Mouse (Mus musculus) stomach, embryonic 16.5 days (tissue): Measurements from ENCODE around the gene Spock2. TPM values are rescaled to one million over a fixed set of nuclear protein-coding genes. Genes with fewer than 3 reads are reported as not detected.

Source experiments
- ATAC-seq: fragments of 200-750 bp; cut with Nextera tagmentation; 2 replicates; pipeline ENCODE4 v1.8.0; 2017; ENCODE audit warnings: moderate number of reproducible peaks, moderate TSS enrichment; ENCODE audit not compliant: insufficient read depth, low FRiP score
- H3K27ac ChIP-seq: fragments of 300-500 bp; sonication (generic); 2 replicates; pipeline ENCODE4 v1.5.1; 2014; ENCODE audit warnings: low read length
- H3K27me3 ChIP-seq: fragments of 300-500 bp; sonication (generic); 2 replicates; pipeline ENCODE4 v1.6.1; 2014; ENCODE audit warnings: low read length, control low read depth, mixed read lengths; ENCODE audit not compliant: control insufficient read depth, insufficient read depth
- H3K36me3 ChIP-seq: fragments of 300-500 bp; sonication (generic); 2 replicates; pipeline ENCODE4 v1.6.1; 2014; ENCODE audit warnings: low read length; ENCODE audit not compliant: control insufficient read depth, insufficient read depth
- H3K4me1 ChIP-seq: fragments of 300-500 bp; sonication (generic); 2 replicates; pipeline ENCODE4 v1.6.1; 2014; ENCODE audit warnings: low read length, control low read depth, mixed read lengths; ENCODE audit not compliant: control insufficient read depth, insufficient read depth
- H3K4me2 ChIP-seq: fragments of 300-500 bp; sonication (generic); 2 replicates; pipeline ENCODE4 v1.6.1; 2014; ENCODE audit warnings: low read depth, low read length, mixed read lengths
- H3K4me3 ChIP-seq: fragments of 300-500 bp; sonication (generic); replicated peaks from 2 replicates; pipeline ENCODE4 v1.5.1; 2014; ENCODE audit warnings: mild to moderate bottlenecking, low read length
- H3K9ac ChIP-seq: fragments of 300-500 bp; sonication (generic); 2 replicates; pipeline ENCODE4 v1.6.1; 2014; ENCODE audit warnings: low read length
- H3K9me3 ChIP-seq: fragments of 300-500 bp; sonication (generic); replicated peaks from 2 replicates; pipeline ENCODE4 v1.6.1; 2016; ENCODE audit warnings: low read length, control low read depth; ENCODE audit not compliant: control insufficient read depth
- WGBS: fragments of 180-500 bp; shearing (Covaris S2); extraction: QIAGEN DNeasy Blood & Tissue Kit; methylation state at CpG from one replicate; pipeline ENCODE4 v1.1.7; 2014; 5-methylcytosine and 5-hydroxymethylcytosine counted together
- polyA plus RNA-seq: library from polyadenylated mRNA; unstranded; fragments of >200 nt; fragmentation: Nextera tagmentation; extraction: Ambion mirVana; gene quantifications from 2 replicates; pipeline ENCODE4 v1.2.1, GENCODE M21; 2015

Spock2 gene
- polyA plus RNA-seq, 1 experiment from 2014 or later, result 6.3 TPM

DNA sequence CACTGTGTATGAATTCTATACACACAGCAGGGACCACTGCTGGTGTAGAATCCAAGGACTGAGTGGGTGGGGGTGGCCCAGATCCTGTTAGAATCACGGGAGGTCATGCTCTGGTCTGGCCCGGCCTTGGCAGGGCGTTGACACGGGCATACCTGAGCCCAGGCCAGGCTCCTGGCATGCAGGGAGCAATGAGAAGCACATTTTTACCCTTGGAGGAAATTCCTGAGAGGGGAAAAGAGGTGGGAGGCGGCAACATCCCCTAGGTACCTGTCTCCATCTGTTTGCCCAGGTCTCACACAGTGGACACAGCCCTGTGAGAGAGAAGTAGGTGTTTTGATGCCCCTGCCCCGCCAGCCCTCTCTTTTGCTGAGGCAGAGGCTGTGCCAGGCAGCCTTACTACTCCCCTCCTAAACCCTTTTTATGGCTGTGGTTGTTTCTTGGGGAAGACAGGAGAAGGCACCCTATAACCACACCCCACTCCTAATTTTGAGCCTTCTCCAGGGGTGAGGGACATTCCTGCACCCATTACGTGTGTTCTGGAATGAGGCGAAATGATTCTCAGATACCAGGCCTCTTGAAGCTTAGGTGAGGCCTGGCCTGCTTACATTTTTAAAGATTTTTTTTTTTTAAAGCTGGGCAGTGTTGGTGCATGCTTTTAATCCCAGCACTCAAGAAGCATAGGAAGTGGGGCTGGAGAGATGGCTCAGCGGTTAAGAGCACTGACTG lies 8.1 kb downstream of the Spock2 start:
- 84% methylated on average over 9 of the region's 9 CpGs for WGBS
- Histone ChIP-seq H3K9ac (no peak overlapping the region), H3K4me3 (no peak overlapping the region), H3K27ac (no peak overlapping the region), H3K9me3 (no peaks in the 10 kb centered on the region), H3K27me3 (no peaks in the 10 kb centered on the region), H3K4me1 (peaks cover 8% of the 10 kb centered on the region), H3K4me2 (no peak overlapping the region), H3K36me3 (no peaks in the 10 kb centered on the region)
- ATAC-seq, result no peak

DNA sequence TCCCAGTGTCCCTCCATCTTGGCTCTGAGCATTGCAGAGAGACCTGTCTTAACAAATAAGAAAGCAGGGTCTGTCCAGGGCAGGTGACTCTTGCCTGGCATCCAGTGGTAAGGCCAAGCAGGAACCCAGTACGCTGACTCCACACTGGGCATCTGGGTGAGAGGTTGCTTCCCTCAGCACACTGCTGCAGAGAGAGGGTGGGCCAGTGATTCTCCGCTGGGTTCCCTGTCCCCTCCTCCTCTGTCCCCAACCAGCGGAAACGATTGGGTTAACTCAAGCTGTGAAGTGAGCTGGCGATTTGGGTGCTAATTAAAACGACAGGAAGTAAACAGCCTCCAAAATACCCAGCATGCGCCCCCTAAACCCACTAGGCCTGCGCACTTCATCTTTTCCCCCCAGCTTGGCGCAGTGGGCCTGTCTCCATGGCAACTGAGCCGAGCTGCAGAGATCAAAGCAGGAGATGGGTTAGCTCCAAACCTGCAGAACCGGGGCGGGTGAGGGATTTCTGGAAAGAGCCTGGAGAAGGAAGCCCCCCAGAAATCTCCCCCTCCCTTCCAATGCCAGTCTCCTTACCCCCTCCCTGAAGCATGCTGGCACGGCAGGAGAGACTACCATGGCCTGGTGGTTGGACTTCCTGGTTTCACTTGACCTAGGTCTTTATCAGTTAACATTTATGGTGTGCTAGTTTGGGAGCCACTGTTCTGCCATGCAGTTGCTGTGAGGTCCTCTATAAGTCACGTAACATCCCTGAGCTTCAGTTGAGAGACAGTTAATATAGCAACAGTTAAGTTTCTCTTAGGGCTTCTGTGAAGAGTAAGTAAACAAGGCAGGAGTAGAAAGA lies 9.5 kb downstream of the Spock2 start:
- Histone ChIP-seq H3K27me3 (no peaks in the 10 kb centered on the region), H3K9me3 (no peaks in the 10 kb centered on the region), H3K36me3 (no peaks in the 10 kb centered on the region), H3K27ac (no peak overlapping the region), H3K4me3 (no peak overlapping the region), H3K4me1 (peaks cover 8% of the 10 kb centered on the region), H3K4me2 (no peak overlapping the region), H3K9ac (no peak overlapping the region)
- ATAC-seq, result no peak; the same call in 1 of the 2 replicates
- 18% methylated on average over 14 of the region's 14 CpGs for WGBS

DNA sequence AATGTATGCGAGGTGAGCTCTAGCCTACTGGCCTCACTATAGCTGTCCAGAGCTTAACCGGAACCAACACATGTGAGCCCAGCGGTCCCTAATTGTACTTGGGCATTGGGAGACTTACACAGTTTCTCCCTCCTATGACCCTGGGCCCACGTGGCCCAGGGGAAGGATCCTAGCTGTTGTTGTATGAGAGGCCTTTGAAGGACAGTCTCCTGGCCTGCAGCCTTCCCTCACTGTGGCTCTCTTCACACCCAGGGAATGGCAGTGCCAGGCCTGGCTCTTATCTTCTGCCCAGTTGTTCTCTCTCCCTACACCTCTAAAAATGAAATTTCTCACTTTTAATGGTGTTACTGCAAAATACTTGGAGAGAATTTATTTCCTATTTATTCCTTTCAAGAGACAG lies 11.0 kb downstream of the Spock2 start:
- H3K27me3 ChIP-seq, result no peaks in the 10 kb centered on the region
- no peak overlapping the region for H3K4me3 ChIP-seq
- H3K36me3 ChIP-seq, result no peaks in the 10 kb centered on the region
- no peak overlapping the region for H3K27ac ChIP-seq
- H3K4me1 ChIP-seq, result peaks cover 8% of the 10 kb centered on the region
- H3K9ac ChIP-seq, result no peak overlapping the region
- 56% methylated on average over 4 of the region's 4 CpGs for WGBS
- no peak overlapping the region for H3K4me2 ChIP-seq
- no peaks in the 10 kb centered on the region for H3K9me3 ChIP-seq
- no peak for ATAC-seq

DNA sequence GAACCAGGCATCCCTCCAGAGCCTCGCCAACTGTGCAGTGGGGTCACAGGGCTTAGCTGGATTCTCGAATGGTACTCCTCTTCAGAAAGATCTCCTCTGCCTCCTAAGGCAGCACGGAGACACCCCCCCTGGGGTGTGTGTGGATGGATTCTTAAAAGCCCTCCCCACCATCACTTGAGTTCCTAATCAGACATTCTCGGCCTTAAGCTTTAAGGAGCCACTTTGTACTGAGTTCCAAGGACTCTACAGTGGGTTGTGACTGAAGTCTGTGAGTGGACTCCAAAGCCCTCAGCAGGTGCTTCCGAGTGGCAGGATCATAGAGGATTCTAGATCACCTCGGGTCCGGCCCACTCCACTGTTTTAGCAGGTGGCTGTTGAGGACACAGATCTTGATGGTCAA lies 12.4 kb downstream of the Spock2 start:
- WGBS, result 69% methylated on average over 7 of the region's 7 CpGs
- Histone ChIP-seq H3K4me3 (no peak overlapping the region), H3K9ac (no peak overlapping the region), H3K4me2 (no peak overlapping the region), H3K4me1 (peaks cover 8% of the 10 kb centered on the region), H3K27ac (no peak overlapping the region), H3K36me3 (no peaks in the 10 kb centered on the region), H3K9me3 (no peaks in the 10 kb centered on the region), H3K27me3 (no peaks in the 10 kb centered on the region)
- no peak for ATAC-seq

DNA sequence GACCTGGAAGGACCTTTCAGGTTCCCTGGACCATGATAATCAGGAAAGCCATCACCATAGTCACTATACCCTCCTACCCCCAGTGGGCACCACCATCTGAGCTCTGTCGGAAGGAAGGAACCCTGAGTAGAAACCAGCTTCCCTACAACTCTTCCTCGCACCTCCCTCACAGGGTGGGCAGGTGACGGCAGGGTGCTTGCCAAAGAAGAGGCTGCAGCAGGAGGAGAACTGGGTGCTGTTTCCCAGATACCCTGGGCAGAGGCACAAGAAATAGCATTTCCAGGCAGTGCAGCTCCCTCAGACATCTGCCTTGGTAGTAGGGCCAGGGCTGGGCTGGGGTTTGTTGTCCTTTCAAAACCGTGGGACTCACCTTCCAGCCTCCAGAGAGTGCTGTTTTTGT lies 14.6 kb downstream of the Spock2 start:
- Histone ChIP-seq H3K4me2 (no peak overlapping the region), H3K36me3 (no peaks in the 10 kb centered on the region), H3K9ac (no peak overlapping the region), H3K27me3 (no peaks in the 10 kb centered on the region), H3K27ac (no peak overlapping the region), H3K4me3 (no peak overlapping the region), H3K9me3 (no peaks in the 10 kb centered on the region), H3K4me1 (peaks cover 6% of the 10 kb centered on the region)
- 74% methylated on average over 4 of the region's 4 CpGs for WGBS
- no peak for ATAC-seq

DNA sequence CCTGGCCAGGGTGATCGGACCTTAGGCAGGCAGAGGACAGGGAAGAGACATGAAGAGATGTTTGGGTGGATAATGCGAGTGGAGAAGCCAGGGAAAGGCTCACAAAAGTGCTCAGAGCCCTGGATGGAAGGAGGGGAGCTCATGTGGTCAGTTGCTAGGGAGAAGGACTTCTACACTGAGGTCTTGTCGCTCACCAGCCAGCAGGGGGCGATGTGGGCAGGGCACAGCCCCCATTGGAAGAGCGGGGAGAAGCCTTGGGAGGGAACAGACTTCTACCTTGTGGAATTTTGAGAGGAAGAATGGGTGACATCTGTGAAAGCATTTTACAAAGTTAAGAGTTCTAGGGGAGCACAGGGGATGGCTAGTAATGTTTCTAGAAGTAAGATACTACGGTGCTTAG lies 18.1 kb downstream of the Spock2 start:
- Histone ChIP-seq H3K27me3 (no peaks in the 10 kb centered on the region), H3K27ac (no peak overlapping the region), H3K9me3 (no peaks in the 10 kb centered on the region), H3K9ac (no peak overlapping the region), H3K4me3 (no peak overlapping the region), H3K4me1 (no peaks in the 10 kb centered on the region), H3K4me2 (no peak overlapping the region), H3K36me3 (no peaks in the 10 kb centered on the region)
- 66% methylated on average over 6 of the region's 6 CpGs for WGBS
- no peak for ATAC-seq

DNA sequence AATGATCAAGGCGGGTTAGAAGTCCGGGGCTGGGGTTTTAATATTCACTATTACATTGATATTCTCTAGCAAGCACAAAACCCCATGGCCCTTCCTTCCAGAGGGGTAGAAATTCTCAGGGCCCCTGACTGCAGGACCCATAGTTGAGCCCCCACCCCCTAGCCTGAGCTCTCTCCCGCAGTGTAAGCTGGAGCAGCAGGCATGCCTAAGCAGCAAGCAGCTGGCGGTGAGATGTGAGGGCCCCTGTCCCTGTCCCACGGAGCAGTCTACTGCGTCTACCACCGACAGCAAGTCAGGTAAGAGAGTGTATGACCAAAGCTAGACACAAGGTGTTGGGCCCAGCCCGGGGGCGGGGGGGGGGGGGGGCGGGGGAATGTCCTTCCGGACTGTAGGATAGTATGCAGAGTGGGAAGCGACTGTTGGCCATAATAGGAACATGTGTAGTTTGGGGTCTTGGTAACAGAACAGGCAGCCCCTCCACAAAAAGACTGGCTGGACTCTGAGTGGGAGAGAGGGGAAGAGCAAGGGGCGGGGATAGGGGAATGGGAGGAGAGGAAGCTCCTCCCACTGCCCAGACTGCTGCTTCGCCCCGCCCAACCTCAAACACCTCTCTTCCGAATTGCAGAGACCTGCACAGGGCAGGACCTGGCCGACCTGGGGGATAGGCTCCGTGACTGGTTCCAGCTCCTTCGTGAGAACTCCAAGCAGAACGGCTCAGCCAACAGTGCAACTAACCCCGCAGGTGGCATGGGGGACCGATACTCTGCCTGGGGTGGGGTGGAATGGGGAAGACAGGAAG lies 19.7 kb downstream of the Spock2 start:
- 23% methylated on average over 20 of the region's 22 CpGs for WGBS
- no peaks in the 10 kb centered on the region for H3K9me3 ChIP-seq
- no peaks in the 10 kb centered on the region for H3K4me1 ChIP-seq
- H3K36me3 ChIP-seq, result no peaks in the 10 kb centered on the region
- peak overlapping the region; percentile 21; the same call in 1 of the 2 replicates for H3K9ac ChIP-seq
- H3K4me3 ChIP-seq, result peak overlapping the region; percentile 15; the same call in 1 of the 2 replicates
- H3K27me3 ChIP-seq, result no peaks in the 10 kb centered on the region
- H3K4me2 ChIP-seq, result peak overlapping the region; percentile 43
- peak; percentile 49 for ATAC-seq
- H3K27ac ChIP-seq, result no peak overlapping the region

DNA sequence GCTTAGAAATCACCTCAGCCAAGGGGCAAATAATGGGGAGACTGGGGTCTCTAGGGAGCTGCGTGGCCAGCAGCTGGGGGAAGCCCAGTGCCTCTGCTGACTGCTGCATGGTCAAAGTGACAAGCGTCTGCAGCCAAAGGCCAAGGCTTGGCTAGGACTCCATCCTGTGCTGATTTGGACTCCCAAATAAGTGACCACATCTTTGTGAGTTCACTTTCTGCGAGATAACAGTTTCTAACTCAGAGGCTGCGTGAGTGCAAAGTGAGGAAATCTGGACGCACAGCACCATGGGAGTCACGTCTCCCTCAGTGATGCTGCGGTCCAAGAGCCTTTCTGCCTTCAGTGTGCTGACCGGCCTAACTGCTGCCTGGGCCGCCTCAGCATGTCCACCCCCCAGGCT lies 22.3 kb downstream of the Spock2 start:
- H3K4me1 ChIP-seq, result no peaks in the 10 kb centered on the region
- no peaks in the 10 kb centered on the region for H3K9me3 ChIP-seq
- no peaks in the 10 kb centered on the region for H3K27me3 ChIP-seq
- no peak overlapping the region for H3K4me2 ChIP-seq
- ATAC-seq, result no peak
- no peak overlapping the region for H3K27ac ChIP-seq
- no peak overlapping the region for H3K4me3 ChIP-seq
- 85% methylated on average over 9 of the region's 9 CpGs for whole genome bisulfite sequencing
- H3K36me3 ChIP-seq, result no peaks in the 10 kb centered on the region
- no peak overlapping the region for H3K9ac ChIP-seq

DNA sequence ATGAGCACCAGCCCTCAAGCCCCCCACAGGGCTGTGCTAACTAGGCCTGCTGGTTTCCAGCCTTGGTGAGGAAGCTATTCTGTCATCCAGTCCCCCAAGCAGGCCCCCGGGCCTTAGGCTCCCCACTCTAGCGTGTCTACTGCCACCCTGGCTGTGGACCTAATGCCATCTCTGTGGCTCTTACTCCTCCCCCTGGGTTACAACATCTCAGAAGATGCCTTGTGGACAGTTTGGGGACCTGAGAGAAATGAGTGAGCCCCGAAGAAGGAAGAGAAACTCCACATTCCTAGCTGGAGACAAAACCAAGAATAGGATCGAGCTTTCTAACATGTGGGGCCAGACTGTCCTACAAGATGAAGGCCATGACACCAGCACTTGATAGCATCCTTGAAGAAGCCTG lies 24.5 kb downstream of the Spock2 start:
- 83% methylated on average over 4 of the region's 4 CpGs for WGBS
- no peak overlapping the region for H3K27ac ChIP-seq
- ATAC-seq, result no peak
- H3K4me3 ChIP-seq, result no peak overlapping the region
- H3K4me2 ChIP-seq, result no peak overlapping the region
- H3K27me3 ChIP-seq, result no peaks in the 10 kb centered on the region
- no peak overlapping the region for H3K9ac ChIP-seq
- H3K36me3 ChIP-seq, result no peaks in the 10 kb centered on the region
- H3K4me1 ChIP-seq, result no peaks in the 10 kb centered on the region
- no peaks in the 10 kb centered on the region for H3K9me3 ChIP-seq
